In the genomic region with DNA sequence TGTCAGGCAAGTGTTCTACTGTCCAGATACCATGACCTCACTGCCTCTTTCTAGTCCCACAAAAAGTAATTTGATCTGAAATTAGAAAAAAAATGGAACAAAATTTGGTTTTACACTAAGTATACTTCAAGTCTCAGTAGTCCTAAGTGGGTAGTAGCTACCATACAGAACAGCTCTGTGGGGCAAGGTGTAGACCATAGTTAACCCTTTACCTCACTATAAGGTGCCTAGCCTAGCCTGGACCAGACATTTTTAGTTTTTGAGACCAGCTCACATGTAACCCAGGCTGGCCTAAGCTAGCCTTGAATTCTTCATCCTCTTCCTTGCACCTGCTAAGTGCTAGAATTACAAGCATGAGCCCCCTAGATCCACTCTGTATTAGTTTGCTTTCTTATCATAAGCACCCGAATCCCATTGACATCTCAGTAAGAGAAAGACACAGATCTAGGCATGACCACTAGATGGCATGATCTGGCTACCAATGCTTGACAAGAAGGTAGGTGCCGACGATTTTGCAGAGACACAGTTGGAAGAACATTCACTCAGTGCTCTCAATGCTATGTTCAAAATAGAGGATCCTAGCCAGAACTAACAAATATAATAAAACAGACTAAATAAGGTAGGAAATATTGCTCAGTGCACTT, we compare ENCODE assay signal across 9 mouse cellular contexts. TPM values are rescaled to one million over a fixed set of nuclear protein-coding genes. Genes with fewer than 3 reads are reported as not detected.
DNase-seq lines count a peak whose midpoint lies in the region; ATAC-seq and TF ChIP-seq lines count a peak whose summit lies in the region.
"Had no signal": no experiment of that assay in that cellular context is flagged by ENCODE, and none has a peak within 500 bp of the region (broad histone marks: within the 10 kb centered on the region; RNA-seq: fewer than 3 reads in every experiment).

No protein-coding gene starts in this region.

- peak; percentile 72 for ATAC-seq in cerebellum, adult (ENCODE audit: insufficient number of reproducible peaks, low FRiP score, low TSS enrichment)
- peak; percentile 72 for ATAC-seq in forebrain, embryonic 13.5 days
- peak; percentile 67 for ATAC-seq in hindbrain, postnatal 0 days
- peak; percentile 54; the same call in 1 of the 2 replicates for ATAC-seq in stomach, embryonic 14.5 days (ENCODE audit: insufficient number of reproducible peaks, insufficient read depth, low FRiP score, low read depth)

- peak; percentile 95 for TF ChIP-seq CTCF in hindbrain, postnatal 0 days (IDR thresholded peaks at IDR 0.05; ENCODE audit: low read depth)

- H3K4me2 ChIP-seq in forebrain, embryonic 13.5 days = no peak overlapping the region
- H3K4me2 ChIP-seq in hindbrain, postnatal 0 days (ENCODE audit: low read depth, low read length) = no peak overlapping the region
- no peak overlapping the region for H3K4me2 ChIP-seq in stomach, embryonic 14.5 days (replicated peaks; ENCODE audit: low read depth, low read length)

- H3K27ac ChIP-seq in forebrain, embryonic 13.5 days = no peak overlapping the region
- H3K27ac ChIP-seq in hindbrain, postnatal 0 days = no peak overlapping the region
- H3K27ac ChIP-seq in midbrain, embryonic 10.5 days (replicated peaks) = no peak overlapping the region
- no peak overlapping the region for H3K27ac ChIP-seq in stomach, embryonic 14.5 days (ENCODE audit: low read length)

- intact Hi-C loops in left cerebral cortex, postnatal 14 days (cut with DNase I) = loop anchor here (1.0 to 2.0 kb wide), 2 partner anchors 46 to 74 kb away; no protein-coding TSS in a partner anchor

- no peak for DNase-seq in cerebellum, adult 11-12 months
- peak; percentile 96 for DNase-seq in brain, adult 2 months (ENCODE audit: low read depth, low spot score)
- DNase-seq in hindbrain, postnatal 0 days (ENCODE audit: low spot score) = peak; percentile 91
- peak; percentile 86 to 91 for DNase-seq in left cerebral cortex, postnatal 14 days (ENCODE audit: low spot score in 2 of 2)
- DNase-seq in midbrain, embryonic 10.5 days (ENCODE audit: low spot score) = peak; percentile 40

- 5% methylated on average over 3 of the region's 3 CpGs for WGBS in forebrain, embryonic 13.5 days
- 3% methylated on average over 3 of the region's 3 CpGs for WGBS in hindbrain, postnatal 0 days
- 10% methylated on average over 3 of the region's 3 CpGs for WGBS in midbrain, embryonic 10.5 days
- 0% methylated on average over 3 of the region's 3 CpGs for WGBS in stomach, embryonic 14.5 days

- no peak overlapping the region for H3K4me3 ChIP-seq in forebrain, embryonic 13.5 days
- no peak overlapping the region for H3K4me3 ChIP-seq in hindbrain, postnatal 0 days (ENCODE audit: low read length)
- no peak overlapping the region for H3K4me3 ChIP-seq in midbrain, embryonic 10.5 days
- H3K4me3 ChIP-seq in stomach, embryonic 14.5 days (ENCODE audit: low read depth, low read length) = no peak overlapping the region

- no peaks in the 10 kb centered on the region for H3K4me1 ChIP-seq in forebrain, embryonic 13.5 days
- no peaks in the 10 kb centered on the region for H3K4me1 ChIP-seq in hindbrain, postnatal 0 days (ENCODE audit: insufficient read depth, low read length)
- peaks cover 2% of the 10 kb centered on the region; the same call in 1 of the 2 replicates for H3K4me1 ChIP-seq in midbrain, embryonic 10.5 days
- peaks cover 6% of the 10 kb centered on the region; the same call in 1 of the 2 replicates for H3K4me1 ChIP-seq in stomach, embryonic 14.5 days (ENCODE audit: control insufficient read depth, insufficient read depth, low read length)

- H3K9ac ChIP-seq in forebrain, embryonic 13.5 days = no peak overlapping the region
- H3K9ac ChIP-seq in hindbrain, postnatal 0 days (replicated peaks; ENCODE audit: low read length) = no peak overlapping the region
- H3K9ac ChIP-seq in stomach, embryonic 14.5 days (replicated peaks; ENCODE audit: low read depth, low read length) = no peak overlapping the region

- H3K9me3 ChIP-seq in forebrain, embryonic 13.5 days (replicated peaks) = no peaks in the 10 kb centered on the region
- no peaks in the 10 kb centered on the region for H3K9me3 ChIP-seq in hindbrain, postnatal 0 days (ENCODE audit: low read length)
- no peaks in the 10 kb centered on the region for H3K9me3 ChIP-seq in midbrain, embryonic 10.5 days (replicated peaks)
- H3K9me3 ChIP-seq in stomach, embryonic 14.5 days (ENCODE audit: control insufficient read depth, low read depth, low read length) = no peaks in the 10 kb centered on the region

- no peaks in the 10 kb centered on the region for H3K27me3 ChIP-seq in forebrain, embryonic 13.5 days
- H3K27me3 ChIP-seq in hindbrain, postnatal 0 days (ENCODE audit: insufficient read depth, low read length) = no peaks in the 10 kb centered on the region
- no peaks in the 10 kb centered on the region for H3K27me3 ChIP-seq in midbrain, embryonic 10.5 days (ENCODE audit: low read depth, poor library complexity, severe bottlenecking)
- H3K27me3 ChIP-seq in stomach, embryonic 14.5 days (ENCODE audit: control insufficient read depth, insufficient read depth, low read length) = no peaks in the 10 kb centered on the region

- no peaks in the 10 kb centered on the region for H3K36me3 ChIP-seq in forebrain, embryonic 13.5 days (ENCODE audit: poor library complexity, severe bottlenecking)
- H3K36me3 ChIP-seq in hindbrain, postnatal 0 days (ENCODE audit: insufficient read depth, low read length) = no peaks in the 10 kb centered on the region
- no peaks in the 10 kb centered on the region for H3K36me3 ChIP-seq in midbrain, embryonic 10.5 days
- no peaks in the 10 kb centered on the region for H3K36me3 ChIP-seq in stomach, embryonic 14.5 days (ENCODE audit: control insufficient read depth, insufficient read depth, low read length)

RNA-seq across cellular contexts. Expression of a gene that starts 7.7 kb away (rescaled TPM):
- polyA plus RNA-seq in forebrain, embryonic 13.5 days (2015; fragmentation: Nextera tagmentation; extraction: Ambion mirVana) = 4.3 and 4.4 TPM in 2 replicates
- total RNA-seq in hindbrain, postnatal 0 days (2014; rRNA removed) = 16.4 and 17.5 TPM in 2 replicates
- polyA plus RNA-seq in hindbrain, postnatal 0 days (2015; fragmentation: Nextera tagmentation; extraction: Ambion mirVana) = 14.8 and 16.5 TPM in 2 replicates
- 10 to 100 TPM; 16.3 to 17.8 TPM for total RNA-seq in left cerebral cortex, postnatal 14 days (2021)
- polyA plus RNA-seq in midbrain, embryonic 10.5 days (2016; fragmentation: Nextera tagmentation; extraction: Ambion mirVana) = 8.6 TPM in 2 replicates
- polyA plus RNA-seq in stomach, embryonic 14.5 days (2014; fragmentation: Nextera tagmentation; extraction: Ambion mirVana) = 50.1 and 53.9 TPM in 2 replicates

RNA-seq across cellular contexts. Expression of a gene that starts 28.4 kb away (rescaled TPM):
- 94.5 and 96.1 TPM in 2 replicates for polyA plus RNA-seq in forebrain, embryonic 13.5 days (2015; fragmentation: Nextera tagmentation; extraction: Ambion mirVana)
- total RNA-seq in hindbrain, postnatal 0 days (2014; rRNA removed) = 102 and 113 TPM in 2 replicates
- 143 TPM in 2 replicates for polyA plus RNA-seq in hindbrain, postnatal 0 days (2015; fragmentation: Nextera tagmentation; extraction: Ambion mirVana)
- total RNA-seq in left cerebral cortex, postnatal 14 days (2021) = 100 to 1,000 TPM; 118 to 134 TPM
- polyA plus RNA-seq in midbrain, embryonic 10.5 days (2016; fragmentation: Nextera tagmentation; extraction: Ambion mirVana) = 99.5 and 107 TPM in 2 replicates
- polyA plus RNA-seq in stomach, embryonic 14.5 days (2014; fragmentation: Nextera tagmentation; extraction: Ambion mirVana) = 122 and 132 TPM in 2 replicates

RNA-seq across cellular contexts. Expression of a gene that starts 28.6 kb away (rescaled TPM):
- 195 and 211 TPM in 2 replicates for polyA plus RNA-seq in forebrain, embryonic 13.5 days (2015; fragmentation: Nextera tagmentation; extraction: Ambion mirVana)
- 131 and 161 TPM in 2 replicates for total RNA-seq in hindbrain, postnatal 0 days (2014; rRNA removed)
- 212 and 219 TPM in 2 replicates for polyA plus RNA-seq in hindbrain, postnatal 0 days (2015; fragmentation: Nextera tagmentation; extraction: Ambion mirVana)
- total RNA-seq in left cerebral cortex, postnatal 14 days (2021) = 100 to 1,000 TPM; 135 to 137 TPM
- polyA plus RNA-seq in midbrain, embryonic 10.5 days (2016; fragmentation: Nextera tagmentation; extraction: Ambion mirVana) = 241 and 246 TPM in 2 replicates
- 240 and 261 TPM in 2 replicates for polyA plus RNA-seq in stomach, embryonic 14.5 days (2014; fragmentation: Nextera tagmentation; extraction: Ambion mirVana)

RNA-seq across cellular contexts. Expression of a gene that starts 34.8 kb away (rescaled TPM):
- not detected in 2 replicates for polyA plus RNA-seq in forebrain, embryonic 13.5 days (2015; fragmentation: Nextera tagmentation; extraction: Ambion mirVana)
- not detected in 2 replicates for total RNA-seq in hindbrain, postnatal 0 days (2014; rRNA removed)
- polyA plus RNA-seq in hindbrain, postnatal 0 days (2015; fragmentation: Nextera tagmentation; extraction: Ambion mirVana) = 0.16 TPM in 1 of 2 replicates, not detected in the other
- total RNA-seq in left cerebral cortex, postnatal 14 days (2021) = not detected
- 0.25 TPM in 2 replicates for polyA plus RNA-seq in midbrain, embryonic 10.5 days (2016; fragmentation: Nextera tagmentation; extraction: Ambion mirVana)
- 3.5 and 4.1 TPM in 2 replicates for polyA plus RNA-seq in stomach, embryonic 14.5 days (2014; fragmentation: Nextera tagmentation; extraction: Ambion mirVana)
- total RNA-seq: layer of hippocampus, postnatal 25 days had no signal

RNA-seq across cellular contexts. Expression of a gene that starts 48.7 kb away (rescaled TPM):
- polyA plus RNA-seq in forebrain, embryonic 13.5 days (2015; fragmentation: Nextera tagmentation; extraction: Ambion mirVana) = 0.45 and 0.79 TPM in 2 replicates
- total RNA-seq in hindbrain, postnatal 0 days (2014; rRNA removed) = 0.75 and 1.9 TPM in 2 replicates
- 1.8 and 2.6 TPM in 2 replicates for polyA plus RNA-seq in hindbrain, postnatal 0 days (2015; fragmentation: Nextera tagmentation; extraction: Ambion mirVana)
- 1 to 10 TPM in 1 of 2 experiments, under 1 TPM in 1; 0.75 to 1.9 TPM for total RNA-seq in left cerebral cortex, postnatal 14 days (2021)
- 0.12 and 0.22 TPM in 2 replicates for polyA plus RNA-seq in midbrain, embryonic 10.5 days (2016; fragmentation: Nextera tagmentation; extraction: Ambion mirVana)
- 0.69 and 0.81 TPM in 2 replicates for polyA plus RNA-seq in stomach, embryonic 14.5 days (2014; fragmentation: Nextera tagmentation; extraction: Ambion mirVana)
